Mouse (Mus musculus): Measurements from ENCODE around the gene Sfswap. TPM values are rescaled to one million over a fixed set of nuclear protein-coding genes. Genes with fewer than 3 reads are reported as not detected.

Gene Sfswap
- total and polyA plus RNA-seq, 2 experiments from 2014 or later: 46.7 to 125 TPM

- Histone ChIP-seq H3K4me2 (ENCODE audit: low read depth) (no peak overlapping the region), H3K9me3 (ENCODE audit: low read length) (no peaks in the 10 kb centered on the region), H3K27me3 (ENCODE audit: insufficient read depth, low read length) (no peaks in the 10 kb centered on the region), H3K9ac (no peak overlapping the region), H3K27ac (ENCODE audit: low read depth, low read length) (no peak overlapping the region), H3K36me3 (ENCODE audit: insufficient read depth) (peaks cover 68% of the 10 kb centered on the region), H3K4me1 (ENCODE audit: insufficient read depth) (no peaks in the 10 kb centered on the region), H3K4me3 (ENCODE audit: low read depth, low read length) (no peak overlapping the region)
- ATAC-seq (no peak), DNase-seq (no peak)
- no peak for TF ChIP-seq CTCF (IDR thresholded peaks at IDR 0.05; ENCODE audit: low read depth)
- WGBS: 87% methylated on average over 8 of the region's 8 CpGs
Observed at GRCm38 (mm10) chr5:129562342-129562741, 61.3 kb downstream of the Sfswap start.

- no peak for DNase-seq
- H3K36me3 ChIP-seq (ENCODE audit: insufficient read depth): peaks cover 84% of the 10 kb centered on the region
- H3K27ac ChIP-seq (ENCODE audit: low read depth, low read length): no peak overlapping the region
- H3K4me2 ChIP-seq (ENCODE audit: low read depth): no peak overlapping the region
- H3K4me3 ChIP-seq (ENCODE audit: low read depth, low read length): no peak overlapping the region
- no peaks in the 10 kb centered on the region for H3K27me3 ChIP-seq (ENCODE audit: insufficient read depth, low read length)
- no peak for ATAC-seq
- H3K9ac ChIP-seq: no peak overlapping the region
- WGBS: 92% methylated on average over 4 of the region's 4 CpGs
- H3K4me1 ChIP-seq (ENCODE audit: insufficient read depth): no peaks in the 10 kb centered on the region
- TF ChIP-seq CTCF (IDR thresholded peaks at IDR 0.05; ENCODE audit: low read depth): no peak
- H3K9me3 ChIP-seq (ENCODE audit: low read length): no peaks in the 10 kb centered on the region
Observed at GRCm38 (mm10) chr5:129568596-129568995, 67.6 kb downstream of the Sfswap start.

GRCm38 (mm10) chr5:129578201-129578600 lies 77.2 kb downstream of the Sfswap start:
- no peak overlapping the region for H3K9ac ChIP-seq
- no peaks in the 10 kb centered on the region for H3K9me3 ChIP-seq (ENCODE audit: low read length)
- H3K36me3 ChIP-seq (ENCODE audit: insufficient read depth): no peaks in the 10 kb centered on the region
- DNase-seq (no peak), ATAC-seq (no peak)
- no peak for TF ChIP-seq CTCF (IDR thresholded peaks at IDR 0.05; ENCODE audit: low read depth)
- H3K4me3 ChIP-seq (ENCODE audit: low read depth, low read length): no peak overlapping the region
- no peak overlapping the region for H3K27ac ChIP-seq (ENCODE audit: low read depth, low read length)
- no peak overlapping the region for H3K4me2 ChIP-seq (ENCODE audit: low read depth)
- WGBS: 27% methylated on average over 12 of the region's 12 CpGs
- H3K27me3 ChIP-seq (ENCODE audit: insufficient read depth, low read length): no peaks in the 10 kb centered on the region
- H3K4me1 ChIP-seq (ENCODE audit: insufficient read depth): no peaks in the 10 kb centered on the region; the same call in 1 of the 2 replicates

GRCm38 (mm10) chr5:129580046-129580445 lies 79.0 kb downstream of the Sfswap start:
- DNase-seq: peak; percentile 65
- Histone ChIP-seq H3K27ac (ENCODE audit: low read depth, low read length) (peak overlapping the region; percentile 42; the same call in 1 of the 2 replicates), H3K9ac (no peak overlapping the region), H3K4me1 (ENCODE audit: insufficient read depth) (no peaks in the 10 kb centered on the region; the same call in 1 of the 2 replicates), H3K9me3 (ENCODE audit: low read length) (no peaks in the 10 kb centered on the region), H3K36me3 (ENCODE audit: insufficient read depth) (no peaks in the 10 kb centered on the region), H3K27me3 (ENCODE audit: insufficient read depth, low read length) (no peaks in the 10 kb centered on the region), H3K4me2 (ENCODE audit: low read depth) (no peak overlapping the region), H3K4me3 (ENCODE audit: low read depth, low read length) (no peak overlapping the region)
- ATAC-seq: no peak
- WGBS: 19% methylated on average over 6 of the region's 6 CpGs
- no peak for TF ChIP-seq CTCF (IDR thresholded peaks at IDR 0.05; ENCODE audit: low read depth)

GRCm38 (mm10) chr5:129580572-129580971 lies 79.6 kb downstream of the Sfswap start:
- Histone ChIP-seq H3K4me1 (ENCODE audit: insufficient read depth) (peaks cover 4% of the 10 kb centered on the region), H3K27me3 (ENCODE audit: insufficient read depth, low read length) (no peaks in the 10 kb centered on the region), H3K36me3 (ENCODE audit: insufficient read depth) (no peaks in the 10 kb centered on the region), H3K4me3 (ENCODE audit: low read depth, low read length) (no peak overlapping the region), H3K9me3 (ENCODE audit: low read length) (no peaks in the 10 kb centered on the region), H3K9ac (no peak overlapping the region), H3K4me2 (ENCODE audit: low read depth) (no peak overlapping the region), H3K27ac (ENCODE audit: low read depth, low read length) (peak overlapping the region; percentile 42)
- ATAC-seq (no peak), DNase-seq (peak; percentile 48)
- 64% methylated on average over 9 of the region's 9 CpGs for WGBS
- TF ChIP-seq CTCF (IDR thresholded peaks at IDR 0.05; ENCODE audit: low read depth): no peak

- H3K4me3 ChIP-seq (ENCODE audit: low read depth, low read length): no peak overlapping the region
- H3K9ac ChIP-seq: no peak overlapping the region
- no peak for ATAC-seq
- H3K9me3 ChIP-seq (ENCODE audit: low read length): no peaks in the 10 kb centered on the region
- peaks cover 4% of the 10 kb centered on the region for H3K4me1 ChIP-seq (ENCODE audit: insufficient read depth)
- no peaks in the 10 kb centered on the region for H3K36me3 ChIP-seq (ENCODE audit: insufficient read depth)
- WGBS: 72% methylated on average over 7 of the region's 7 CpGs
- H3K4me2 ChIP-seq (ENCODE audit: low read depth): no peak overlapping the region
- DNase-seq: no peak
- no peaks in the 10 kb centered on the region for H3K27me3 ChIP-seq (ENCODE audit: insufficient read depth, low read length)
- peak overlapping the region; percentile 42 for H3K27ac ChIP-seq (ENCODE audit: low read depth, low read length)
- no peak for TF ChIP-seq CTCF (IDR thresholded peaks at IDR 0.05; ENCODE audit: low read depth)
Observed at GRCm38 (mm10) chr5:129581015-129581414, 80.0 kb downstream of the Sfswap start.

- Histone ChIP-seq H3K4me3 (ENCODE audit: low read depth, low read length) (peak overlapping the region; percentile 71), H3K4me2 (ENCODE audit: low read depth) (peak overlapping the region; percentile 88), H3K4me1 (ENCODE audit: insufficient read depth) (peaks cover 9% of the 10 kb centered on the region), H3K27ac (ENCODE audit: low read depth, low read length) (peak overlapping the region; percentile 75; the same call in 1 of the 2 replicates), H3K27me3 (ENCODE audit: insufficient read depth, low read length) (no peaks in the 10 kb centered on the region), H3K9ac (peak overlapping the region; percentile 80), H3K36me3 (ENCODE audit: insufficient read depth) (no peaks in the 10 kb centered on the region), H3K9me3 (ENCODE audit: low read length) (no peaks in the 10 kb centered on the region)
- WGBS: 2% methylated on average over 12 of the region's 12 CpGs
- ATAC-seq (no peak), DNase-seq (no peak)
- TF ChIP-seq CTCF (IDR thresholded peaks at IDR 0.05; ENCODE audit: low read depth): no peak
Observed at GRCm38 (mm10) chr5:129583331-129583730, 82.3 kb downstream of the Sfswap start.

All from forebrain, postnatal 0 days (tissue).